Mouse (Mus musculus): ENCODE data around the gene Dmrtc2. TPM values are rescaled to one million over a fixed set of nuclear protein-coding genes. Genes with fewer than 3 reads are reported as not detected.

Gene Dmrtc2
- polyA plus RNA-seq, 2 experiments from 2014 or later, result not detected

DNA sequence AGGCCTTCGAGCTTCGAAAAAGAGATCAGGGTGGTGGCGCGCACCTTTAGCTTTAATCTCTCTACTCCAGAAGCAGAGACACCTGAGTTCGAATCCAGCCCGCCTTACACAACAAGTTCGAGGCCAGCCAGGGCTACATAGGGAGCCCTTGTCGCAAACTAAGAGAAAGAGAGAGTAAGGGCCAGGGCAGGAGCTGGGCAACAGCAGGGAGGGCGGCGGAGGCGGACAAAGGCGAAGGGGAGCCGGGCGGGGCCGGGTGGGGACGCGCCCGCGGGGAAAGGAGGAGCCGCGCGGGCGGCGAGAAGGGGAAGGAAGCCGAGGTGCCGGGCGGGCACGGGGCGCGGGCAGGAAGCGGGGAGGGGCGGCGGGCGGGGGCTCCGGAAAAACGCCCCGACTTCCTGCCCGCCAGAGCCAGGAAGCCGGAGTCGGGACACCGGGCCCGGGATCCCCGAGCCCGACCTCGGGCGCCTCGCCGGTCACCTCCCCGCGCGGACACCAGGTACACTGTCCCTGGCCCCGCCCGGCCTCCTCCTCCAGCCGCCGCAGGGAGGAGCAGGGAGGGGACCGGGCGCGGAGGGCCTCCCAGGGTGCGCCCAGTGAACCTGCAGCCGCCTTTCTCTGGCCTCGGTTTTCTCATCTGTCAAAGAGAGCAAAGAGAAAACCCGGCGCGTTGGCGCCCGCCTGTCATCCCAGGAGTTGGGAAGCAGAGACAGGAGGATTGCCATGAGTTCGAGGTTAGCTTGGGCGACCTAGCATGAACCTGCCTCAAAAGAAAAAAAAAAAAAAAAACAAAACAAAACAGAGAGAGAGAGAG lies 33.0 kb downstream of the Dmrtc2 start, which contains the start of gene Arhgef1:
Arhgef1 (plus strand) TSS at position 283 of the 814 bp plus-strand sequence.
- no peak for ATAC-seq

DNA sequence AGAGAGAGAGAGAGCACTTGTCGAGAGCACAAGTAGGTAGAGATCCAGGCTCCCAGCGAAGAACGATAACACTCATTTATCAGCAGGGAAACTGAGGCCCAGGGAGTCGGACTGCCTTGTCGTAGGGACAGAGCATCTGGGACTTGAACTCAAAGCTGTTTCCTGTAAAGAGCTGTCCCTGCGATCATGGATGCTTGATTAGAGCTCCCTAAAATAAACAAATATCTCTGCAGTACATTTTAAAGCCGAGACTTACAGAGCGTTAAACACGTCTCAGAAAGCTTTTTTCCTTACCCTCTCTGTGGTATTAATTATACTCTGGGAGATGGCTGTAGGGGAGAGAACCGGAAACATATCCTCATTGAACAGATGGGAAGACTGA lies 33.6 kb downstream of the Dmrtc2 start:
- ATAC-seq, result no peak

DNA sequence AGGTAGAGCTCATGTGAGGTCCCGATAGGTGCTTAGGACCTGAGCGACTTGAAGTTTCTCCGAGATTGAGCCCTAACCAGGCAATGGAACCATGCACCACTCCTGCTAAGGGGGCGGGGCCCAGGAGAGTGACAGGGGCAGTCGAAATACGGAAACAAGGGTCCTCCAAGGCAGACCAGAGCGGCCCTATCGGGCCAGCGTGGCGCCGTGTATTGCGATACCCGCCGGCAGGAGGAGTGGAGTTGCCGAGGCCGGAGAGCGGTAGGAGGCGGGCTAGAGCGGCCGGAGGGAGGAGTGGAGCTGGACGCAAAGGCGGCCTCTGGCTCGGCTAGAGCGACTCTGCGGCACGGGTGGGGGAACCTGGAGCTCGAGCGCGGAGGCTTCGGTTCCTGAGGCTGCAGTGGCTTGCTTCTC lies 34.2 kb downstream of the Dmrtc2 start:
- ATAC-seq, result peak; percentile 69

DNA sequence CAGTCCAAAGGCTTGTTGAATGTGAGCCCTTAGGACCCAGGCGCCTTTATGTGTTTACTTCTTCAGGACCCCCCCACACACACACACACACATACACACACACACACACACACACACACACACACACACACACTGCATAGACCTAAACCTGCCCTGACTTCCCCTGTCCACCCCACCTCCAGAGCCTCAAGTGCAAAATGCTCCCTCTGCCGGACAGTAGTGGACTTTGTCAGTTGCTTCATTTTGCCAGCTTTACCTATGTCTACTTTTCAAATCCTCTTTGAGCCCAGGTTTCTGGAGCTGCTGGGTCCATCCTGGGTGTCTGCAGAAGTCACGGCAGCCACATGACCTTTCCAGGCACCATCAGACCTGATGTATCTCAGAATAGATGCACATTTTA lies 35.1 kb downstream of the Dmrtc2 start:
- ATAC-seq, result no peak

DNA sequence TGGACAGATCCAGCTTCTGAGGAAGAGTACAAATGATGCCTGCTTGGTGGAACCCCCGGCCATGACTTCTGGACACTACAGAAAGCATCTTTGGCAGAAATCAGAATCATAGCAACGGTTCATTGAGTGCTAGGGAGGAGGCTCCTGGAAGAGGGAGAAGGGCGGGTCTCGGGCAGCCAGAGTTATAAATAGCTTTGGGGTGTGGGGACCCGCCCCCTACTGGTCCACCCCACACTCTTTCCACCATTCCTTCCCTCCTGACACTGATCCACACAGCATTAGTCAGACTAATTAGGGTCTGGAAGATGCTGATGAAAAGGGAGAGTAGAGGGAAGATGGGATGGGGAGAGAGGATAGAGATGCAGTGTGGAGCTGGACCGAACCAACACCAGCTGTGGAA lies 36.7 kb downstream of the Dmrtc2 start:
- no peak for ATAC-seq

DNA sequence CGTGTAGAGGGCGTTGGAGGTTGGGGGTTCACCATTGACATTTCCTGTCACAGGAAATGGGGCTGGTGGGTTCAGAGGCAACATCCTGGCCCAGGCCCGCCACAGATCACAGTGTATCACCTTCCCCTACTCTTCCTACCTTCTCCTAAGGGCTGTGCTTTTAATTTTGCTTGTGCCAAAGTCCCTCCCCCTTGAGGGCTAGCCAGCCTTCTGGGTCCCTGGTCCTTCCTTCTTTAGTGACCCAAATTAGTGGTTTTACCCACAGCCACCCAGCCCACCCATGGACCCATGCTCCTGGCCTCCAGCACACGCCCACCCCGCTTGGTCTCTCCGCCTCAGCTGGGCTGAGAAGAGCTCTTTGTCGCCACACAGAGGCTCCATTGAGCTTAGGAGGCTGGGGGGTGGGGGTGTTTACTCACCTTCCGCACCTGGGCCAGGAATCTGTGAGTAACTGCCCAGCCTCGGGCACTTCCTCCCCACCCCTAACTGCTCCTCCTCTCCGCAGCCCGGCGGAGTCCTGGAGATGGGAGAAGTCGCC lies 37.4 kb downstream of the Dmrtc2 start:
- ATAC-seq, result peak; percentile 73

DNA sequence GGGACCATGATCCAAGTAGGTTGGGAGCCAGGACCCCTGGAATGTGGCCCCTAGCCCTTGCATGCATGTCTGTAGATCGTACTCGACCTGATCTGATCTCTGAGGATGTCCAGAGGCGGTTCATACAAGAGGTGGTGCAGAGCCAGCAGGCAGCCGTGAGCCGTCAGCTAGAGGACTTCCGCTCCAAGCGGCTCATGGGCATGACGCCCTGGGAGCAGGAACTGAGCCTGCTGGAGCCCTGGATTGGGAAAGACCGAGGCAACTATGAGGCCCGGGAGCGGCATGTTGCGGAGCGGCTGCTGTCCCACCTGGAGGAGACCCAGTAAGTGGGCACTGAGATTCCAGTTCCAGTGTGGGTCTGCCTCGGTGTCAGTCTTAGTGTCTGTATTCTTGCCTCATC lies 42.6 kb downstream of the Dmrtc2 start:
- ATAC-seq, result no peak

DNA sequence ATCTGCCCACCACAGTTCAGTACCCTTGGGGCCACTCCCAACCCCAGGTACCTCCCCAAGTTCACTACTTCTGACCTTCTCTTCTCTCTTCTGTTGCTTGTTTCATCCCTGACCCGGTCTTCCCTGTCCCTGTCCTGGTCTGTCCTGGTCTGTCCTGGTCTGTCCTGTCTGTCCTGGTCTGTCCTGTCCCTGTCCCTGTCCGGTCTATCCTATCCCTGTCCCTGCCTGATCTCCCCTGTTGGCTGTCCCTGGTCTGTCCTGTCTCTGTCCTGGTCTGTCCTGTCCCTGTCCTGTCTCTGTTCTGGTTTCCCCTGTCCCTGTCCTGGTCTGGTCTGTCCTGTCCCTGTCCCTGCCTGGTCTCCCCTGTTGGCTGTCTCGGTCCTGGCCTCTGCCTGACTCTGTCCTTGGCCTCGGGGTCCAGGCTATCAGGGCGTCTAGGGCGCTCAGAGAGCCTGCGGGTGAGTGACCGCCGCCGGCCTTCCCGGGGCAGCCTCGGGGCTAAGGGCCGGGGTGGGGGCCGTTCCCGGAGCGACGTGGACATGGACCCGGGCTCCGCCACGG lies 49.0 kb downstream of the Dmrtc2 start:
- no peak for ATAC-seq

DNA sequence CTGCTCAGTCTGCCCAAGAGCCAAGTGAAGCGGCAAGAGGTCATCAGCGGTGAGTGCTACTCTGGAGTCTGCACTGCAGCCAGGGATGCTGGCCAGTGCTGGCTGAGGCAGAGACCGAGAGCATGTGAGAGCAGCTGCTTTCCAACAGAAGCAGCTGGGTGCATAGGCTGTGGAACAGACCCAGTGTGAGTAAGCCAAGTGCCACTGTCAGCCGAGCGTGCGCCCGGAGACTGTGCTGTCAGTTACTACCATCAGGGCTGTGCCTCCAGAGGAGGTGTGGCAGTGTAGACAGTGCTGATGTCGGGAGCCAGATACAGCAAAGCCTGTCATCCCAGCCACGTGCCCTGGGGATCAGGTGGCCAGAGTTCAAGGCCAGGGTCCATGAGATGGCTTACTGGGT lies 49.9 kb downstream of the Dmrtc2 start:
- ATAC-seq, result no peak

Other genes with a start within 250 kb of the Dmrtc2 start
- not detected for gene Lypd3, start 233.5 kb upstream of the Dmrtc2 start, polyA plus RNA-seq (2017; shearing (Covaris generic))
- gene Tex101, start 193.4 kb upstream of the Dmrtc2 start, polyA plus RNA-seq (2017; shearing (Covaris generic)), result not detected
- gene BC049730, start 160.8 kb upstream of the Dmrtc2 start, polyA plus RNA-seq (2017; shearing (Covaris generic)), result not detected
- gene Gm4763, start 143.1 kb upstream of the Dmrtc2 start, polyA plus RNA-seq (2017; shearing (Covaris generic)), result not detected
- under 1 TPM; 0.28 TPM for gene Cd177, start 109.7 kb upstream of the Dmrtc2 start, polyA plus RNA-seq (2017; shearing (Covaris generic))
- gene Ceacam10, start 92.9 kb upstream of the Dmrtc2 start, polyA plus RNA-seq (2017; shearing (Covaris generic)), result not detected
- gene Gm9844, start 7.8 kb upstream of the Dmrtc2 start, polyA plus RNA-seq (2017; shearing (Covaris generic)), result 10 to 100 TPM; 17.0 to 65.7 TPM
- not detected for gene Lypd4, start 116 bp upstream of the Dmrtc2 start, polyA plus RNA-seq (2017; shearing (Covaris generic))
- gene Rps19, start 14.3 kb downstream of the Dmrtc2 start, polyA plus RNA-seq (2017; shearing (Covaris generic)), result over 10,000 TPM; 11,194 to 11,919 TPM
- gene Cd79a, start 27.3 kb downstream of the Dmrtc2 start, polyA plus RNA-seq (2017; shearing (Covaris generic)), result 10 to 100 TPM in 1 of 2 experiments, 1 to 10 TPM in 1; 1.7 to 22.3 TPM
- gene Arhgef1, start 32.9 kb downstream of the Dmrtc2 start, polyA plus RNA-seq (2017; shearing (Covaris generic)), result 100 to 1,000 TPM; 164 to 173 TPM
- gene Gm4881, start 74.4 kb downstream of the Dmrtc2 start, polyA plus RNA-seq (2017; shearing (Covaris generic)), result not detected
- gene Rabac1, start 102.7 kb downstream of the Dmrtc2 start, polyA plus RNA-seq (2017; shearing (Covaris generic)), result 100 to 1,000 TPM; 190 to 202 TPM
- under 1 TPM; 0.65 to 0.92 TPM for gene Atp1a3, start 135.9 kb downstream of the Dmrtc2 start, polyA plus RNA-seq (2017; shearing (Covaris generic))
- gene Grik5, start 202.3 kb downstream of the Dmrtc2 start, polyA plus RNA-seq (2017; shearing (Covaris generic)), result 1 to 10 TPM; 2.2 to 2.4 TPM
- 10 to 100 TPM in 1 of 2 experiments, 1 to 10 TPM in 1; 8.9 to 14.2 TPM for gene Zfp574, start 202.5 kb downstream of the Dmrtc2 start, polyA plus RNA-seq (2017; shearing (Covaris generic))